Mouse (Mus musculus): Measurements from ENCODE around the gene Orc1.
A peak's percentile ranks its signal among the peaks of the same experiment; 100 is the strongest.

Orc1 gene

GRCm38 (mm10) chr4:108578840-108579742 lies at the start of gene Orc1, which contains the start of gene Prpf38a:
Orc1 (plus strand) TSS chr4:108579423.
Prpf38a (minus strand) TSS chr4:108579336.
- peak; percentile 95 for DNase-seq

DNA sequence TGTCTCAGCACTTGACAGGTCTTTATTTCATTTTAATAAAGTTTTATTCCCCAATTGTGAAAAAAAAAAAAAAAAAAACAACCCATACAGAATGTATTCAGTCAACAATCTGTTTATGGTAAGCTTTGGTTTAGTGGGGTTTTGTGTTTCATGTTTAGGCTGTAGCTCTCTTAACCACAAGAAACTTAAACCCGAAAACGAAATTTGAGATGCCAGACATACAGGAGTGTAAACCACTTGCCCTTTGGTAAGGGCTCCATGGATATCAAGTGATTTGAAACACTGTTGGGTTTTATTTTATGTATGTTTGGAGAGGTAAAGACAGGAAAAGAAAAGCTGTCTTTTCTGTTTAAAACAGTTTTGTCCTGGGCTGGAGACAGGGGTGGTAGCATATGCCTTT lies 39.5 kb upstream of the Orc1 start:
- DNase-seq = no peak

DNA sequence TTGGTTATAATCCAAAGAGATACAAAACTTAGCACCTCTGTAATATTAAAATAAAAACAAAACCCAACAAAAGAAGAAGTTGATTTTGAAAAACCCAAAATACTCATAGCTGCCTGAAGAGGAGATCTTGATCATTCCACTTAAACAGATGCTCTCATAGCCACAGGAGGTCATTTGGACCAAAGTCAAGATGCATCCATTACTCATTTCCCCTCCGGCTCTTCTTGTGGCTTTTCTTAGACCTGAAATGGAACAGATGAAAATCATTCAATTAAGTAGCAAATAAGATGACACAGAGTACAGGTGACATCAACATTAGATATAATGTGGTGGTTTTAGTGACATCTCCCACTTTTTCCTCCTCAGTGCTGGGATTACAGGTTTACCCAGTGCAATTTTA lies 14.2 kb upstream of the Orc1 start:
- DNase-seq = no peak

- no peak for DNase-seq
Observed at GRCm38 (mm10) chr4:108572644-108573043, 6.6 kb upstream of the Orc1 start.

GRCm38 (mm10) chr4:108579743-108580411 lies 654 bp downstream of the Orc1 start:
- DNase-seq = no peak

DNA sequence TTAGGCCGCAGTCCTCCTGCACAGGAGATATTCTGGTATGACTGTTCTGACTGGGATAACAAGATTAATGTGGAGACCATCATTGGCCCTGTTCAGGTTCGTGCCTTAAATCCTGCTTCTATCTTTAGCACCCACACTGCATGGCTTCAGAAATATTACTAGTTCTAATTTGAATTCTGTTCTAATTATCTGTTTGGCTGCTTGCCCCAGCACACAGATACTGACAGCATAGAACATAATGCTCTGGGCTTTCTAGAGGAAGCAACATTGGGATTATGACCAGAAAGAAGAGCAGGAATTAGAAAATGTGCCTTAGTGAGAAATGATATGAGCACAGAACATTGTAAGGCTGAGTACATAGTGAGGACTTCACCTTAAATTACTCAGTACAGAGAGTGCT lies 14.2 kb downstream of the Orc1 start:
- DNase-seq = no peak

DNA sequence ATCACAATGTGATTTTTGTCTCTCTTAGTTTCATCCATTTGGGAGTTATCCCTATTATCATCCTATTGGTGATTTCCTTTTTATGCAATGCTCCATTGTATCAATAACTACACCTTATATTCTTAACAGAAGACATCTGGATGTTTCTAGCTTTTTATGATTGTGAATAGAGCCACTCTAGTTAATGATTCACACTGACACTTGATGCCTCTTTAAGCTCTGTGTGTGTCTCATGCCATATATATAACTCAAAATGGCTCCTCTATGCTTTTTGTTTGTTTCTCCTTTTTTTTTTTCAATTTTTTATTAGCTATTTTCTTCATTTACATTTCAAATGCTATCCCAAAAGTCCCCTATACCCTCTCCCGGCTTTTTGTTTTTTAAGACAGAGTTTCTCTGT lies 16.6 kb downstream of the Orc1 start:
- no peak for DNase-seq

- DNase-seq = no peak
Observed at GRCm38 (mm10) chr4:108598306-108598705, 19.1 kb downstream of the Orc1 start.

DNA sequence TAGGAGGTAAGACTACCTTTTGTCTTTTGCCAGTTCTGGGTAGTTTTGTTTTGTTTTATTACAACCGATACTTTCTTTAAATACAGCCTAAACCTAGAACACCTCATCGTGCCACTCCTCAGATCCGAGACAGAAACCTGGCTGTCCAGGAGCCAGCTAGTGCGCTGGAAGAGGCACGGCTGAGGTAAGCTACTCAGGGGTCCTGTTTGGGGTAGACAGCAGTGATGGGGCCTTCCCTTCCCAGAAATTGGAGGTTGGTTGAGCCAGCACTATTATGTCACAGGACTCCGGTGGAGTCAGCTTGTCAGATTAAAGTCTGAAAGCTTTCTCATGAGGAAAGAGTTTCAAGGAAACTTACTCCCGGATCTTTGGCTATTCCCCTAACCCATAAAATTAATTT lies 22.6 kb downstream of the Orc1 start:
- no peak for DNase-seq

DNA sequence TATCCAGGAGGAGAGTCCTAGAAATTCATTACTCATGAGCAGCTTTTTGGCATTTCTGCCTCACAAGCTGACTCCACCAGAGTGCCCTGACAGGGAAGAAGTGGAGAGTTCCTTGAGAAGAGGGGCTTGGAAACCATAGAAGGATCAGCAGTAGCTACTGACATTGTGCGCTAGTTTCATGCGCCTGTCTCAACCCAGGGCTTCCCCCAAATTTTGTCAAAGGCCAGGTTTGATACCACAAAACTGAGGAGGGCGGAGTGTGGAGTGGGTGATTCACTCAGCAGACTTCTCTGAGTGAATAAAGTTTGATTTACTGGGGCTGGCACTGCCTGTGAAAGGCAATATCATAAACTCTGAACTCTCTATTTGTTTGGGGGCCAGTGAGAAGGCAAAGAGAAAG lies 29.4 kb downstream of the Orc1 start:
- no peak for DNase-seq

DNA sequence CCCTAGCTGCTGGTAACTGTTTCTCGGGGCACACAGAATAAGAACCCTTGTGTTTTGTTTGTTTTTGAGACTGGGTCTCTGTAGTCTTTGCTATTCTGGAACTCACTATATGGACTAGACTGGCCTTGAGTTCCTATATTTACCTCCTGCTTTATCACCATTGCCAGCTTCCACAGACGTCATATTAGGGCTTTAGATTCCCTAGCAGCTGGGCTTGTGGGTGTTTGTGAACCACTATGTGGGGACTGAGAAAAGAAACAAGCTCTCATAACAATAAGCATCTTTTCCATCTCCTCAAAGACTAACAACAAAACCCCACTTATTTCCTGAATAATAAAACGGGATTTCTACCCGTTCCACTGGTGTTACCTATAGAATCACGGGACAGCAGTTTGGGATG lies 31.7 kb downstream of the Orc1 start:
- DNase-seq = no peak

DNA sequence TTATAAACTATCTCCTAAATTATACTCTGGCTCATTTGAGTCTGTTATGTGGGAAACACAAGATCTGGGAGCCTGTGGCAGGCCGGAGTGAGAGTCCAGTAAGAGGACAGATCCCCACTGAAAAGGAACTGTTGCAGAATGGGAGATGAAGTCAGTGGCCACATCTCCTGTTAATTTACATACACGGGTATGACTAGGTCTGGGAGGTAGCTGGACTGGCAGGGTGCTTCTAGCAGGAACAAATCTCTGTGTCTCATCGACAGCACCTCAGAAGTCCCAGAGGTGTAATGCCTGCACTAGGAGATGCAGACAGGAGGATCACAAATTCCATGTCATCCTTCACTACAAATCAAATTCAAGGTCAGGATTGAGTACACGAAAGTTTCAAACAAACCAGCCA lies 39.4 kb downstream of the Orc1 start:
- no peak for DNase-seq

DNA sequence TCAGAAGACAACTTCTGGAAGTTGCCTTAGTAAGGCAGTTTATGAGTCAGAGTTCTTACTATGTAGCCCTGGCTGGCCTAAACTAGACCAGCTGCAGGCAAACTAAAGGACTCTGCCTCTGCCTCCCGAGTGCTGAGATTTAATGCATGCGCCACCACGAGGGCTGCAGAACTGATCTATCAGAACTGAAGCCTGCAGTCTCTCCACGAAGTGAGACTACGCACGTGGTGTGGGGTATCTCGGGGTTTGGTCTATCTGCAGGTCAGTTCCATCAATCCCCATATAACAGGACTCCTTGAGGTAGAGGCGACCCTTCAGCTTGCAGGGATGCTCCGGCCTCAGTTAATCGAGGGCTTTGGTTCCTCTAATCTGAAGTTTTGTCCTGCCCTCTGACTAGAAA lies 39.9 kb downstream of the Orc1 start:
- no peak for DNase-seq

DNA sequence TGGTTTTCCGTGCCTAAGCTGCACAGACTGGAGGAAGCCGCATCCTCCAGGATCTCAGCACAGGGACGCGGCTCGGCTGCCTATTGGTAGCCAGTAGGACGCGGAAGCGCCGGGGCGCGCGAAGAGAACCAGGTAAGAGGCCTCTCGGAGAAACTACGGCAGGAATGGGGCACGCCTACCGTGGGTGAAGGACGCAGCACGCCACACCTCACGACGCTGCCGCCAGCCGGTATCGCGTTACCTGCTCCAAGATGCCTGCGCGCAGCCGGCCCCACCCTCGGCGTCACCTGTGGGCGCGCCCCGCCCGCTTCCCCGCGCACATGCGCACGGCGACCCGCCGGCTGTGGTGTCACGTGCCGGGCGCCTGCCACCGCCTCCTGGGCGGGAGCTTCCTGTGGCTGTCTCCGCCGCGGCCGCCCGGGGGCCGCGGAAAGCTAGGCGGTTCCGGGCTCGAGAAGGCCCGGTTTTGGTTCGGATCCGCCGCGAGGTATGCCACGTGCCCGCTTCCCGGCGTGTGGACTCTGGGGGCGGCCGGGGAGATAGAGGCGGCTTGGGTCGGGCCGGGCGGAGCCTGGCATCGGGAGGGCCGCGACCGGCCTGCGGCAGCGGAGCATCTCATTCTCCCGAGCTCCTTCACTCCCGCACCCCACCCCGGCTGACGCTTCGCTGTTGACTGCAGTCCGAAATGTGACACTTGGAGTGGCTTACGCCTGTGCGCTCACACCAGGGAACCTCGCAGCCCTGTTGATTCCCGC lies 40.5 kb downstream of the Orc1 start, which contains the start of gene Cc2d1b:
TSS of gene Cc2d1b (plus strand) at position 354 of the 755 bp plus-strand sequence.
- DNase-seq = peak; percentile 96

- peak; percentile 6 for DNase-seq
Observed at GRCm38 (mm10) chr4:108620536-108620935, 41.3 kb downstream of the Orc1 start.

GRCm38 (mm10) chr4:108621504-108621903 lies 42.3 kb downstream of the Orc1 start:
- DNase-seq = no peak

GRCm38 (mm10) chr4:108627066-108627465 lies 47.8 kb downstream of the Orc1 start:
- no peak for DNase-seq

DNA sequence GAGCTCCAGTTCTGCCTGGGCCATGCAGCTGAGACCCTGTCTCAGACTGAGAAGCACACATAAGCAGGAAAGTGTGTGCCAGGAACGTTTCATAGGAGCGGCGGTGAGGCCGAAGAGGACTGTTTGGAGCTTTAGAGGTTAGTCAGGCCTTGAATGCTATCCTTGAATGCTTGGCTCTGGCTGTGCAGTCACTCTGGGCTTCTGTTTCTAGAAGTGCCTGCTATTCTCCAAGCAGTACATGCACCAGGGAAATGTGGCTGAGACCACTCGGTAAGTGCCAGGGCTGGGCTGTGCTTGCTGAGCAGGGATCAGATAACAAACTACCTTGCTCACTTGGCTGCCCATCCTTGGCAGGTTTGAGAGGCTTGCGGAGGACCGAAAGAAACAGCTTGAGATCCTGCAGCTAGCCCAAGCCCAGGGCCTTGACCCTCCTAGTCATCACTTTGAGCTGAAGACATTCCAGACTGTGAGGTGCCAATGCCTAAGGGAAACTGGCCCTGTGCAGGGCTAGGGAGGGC lies 50.2 kb downstream of the Orc1 start:
- DNase-seq = no peak

GRCm38 (mm10) chr4:108630096-108630495 lies 50.9 kb downstream of the Orc1 start:
- no peak for DNase-seq

DNA sequence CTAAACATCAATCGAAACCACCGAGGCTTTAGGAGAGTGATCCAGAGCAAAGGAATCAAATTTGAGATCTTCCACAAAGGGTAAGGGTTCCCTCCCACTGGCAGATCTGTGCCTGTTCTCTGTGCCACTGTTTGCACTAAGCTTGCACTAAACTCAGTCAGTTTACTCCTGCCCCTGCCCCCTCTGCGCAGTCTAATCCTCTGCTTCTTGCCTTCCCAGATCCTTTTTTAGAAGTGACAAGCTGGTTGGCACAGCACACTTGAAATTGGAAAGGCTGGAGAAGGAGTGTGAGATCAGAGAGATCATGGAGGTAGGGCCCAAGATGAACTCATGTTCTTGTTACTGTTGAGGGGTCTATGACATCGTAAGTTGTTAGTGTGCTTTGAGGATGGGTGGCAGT lies 52.4 kb downstream of the Orc1 start:
- no peak for DNase-seq

- no peak for DNase-seq
Observed at GRCm38 (mm10) chr4:108633703-108634102, 54.5 kb downstream of the Orc1 start.

DNA sequence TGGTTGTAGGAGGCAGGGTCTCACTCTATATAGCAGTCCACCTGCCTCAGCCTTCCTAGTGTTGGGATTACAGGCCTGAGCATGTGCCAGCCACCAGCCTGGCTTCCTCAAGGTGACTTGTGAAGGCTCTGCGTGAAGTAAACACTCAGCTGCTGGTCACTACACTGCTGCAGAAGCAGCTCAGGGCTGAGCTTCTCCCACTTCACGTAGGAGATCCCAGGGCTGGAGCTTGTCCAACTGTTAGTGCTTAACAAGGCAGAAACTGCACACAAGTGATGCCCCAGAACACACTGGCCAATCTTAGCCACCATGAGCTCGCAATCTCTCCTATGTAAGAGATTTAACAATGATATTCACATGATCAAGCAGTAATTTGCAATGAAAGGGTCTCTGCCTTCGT lies 55.5 kb downstream of the Orc1 start:
- DNase-seq = no peak

GRCm38 (mm10) chr4:108635101-108635500 lies 55.9 kb downstream of the Orc1 start:
- no peak for DNase-seq

Data from kidney, adult 11 months (tissue).